Mouse (Mus musculus): ENCODE results near the gene Coro7.
A peak's percentile ranks its signal among the peaks of the same experiment; 100 is the strongest.

- TF ChIP-seq CTCF (IDR thresholded peaks at IDR 0.05; ENCODE audit: insufficient read depth, low read length) (0 out of 2 replicates have a peak, but pooled peaks have one; percentile 25), POLR2A (IDR thresholded peaks at IDR 0.05; ENCODE audit: borderline replicate concordance, extremely low read depth, low read depth, low read length) (no peak)
Observed at GRCm38 (mm10) chr16:4632050-4632449, 47.5 kb downstream of the Coro7 start.
